Mouse (Mus musculus) E14TG2a.4 (cell line): ENCODE measurements around the gene Iqch.

Source experiments
- CTCF ChIP-seq: conservative IDR thresholded peaks from 2 replicates; pipeline ENCODE4 v1.5.1; 2014; ENCODE audit warnings: low read length
- POU5F1 ChIP-seq: IDR thresholded peaks from 2 replicates; pipeline ENCODE4 v1.6.1; 2014; ENCODE audit warnings: low read length, borderline replicate concordance

DNA sequence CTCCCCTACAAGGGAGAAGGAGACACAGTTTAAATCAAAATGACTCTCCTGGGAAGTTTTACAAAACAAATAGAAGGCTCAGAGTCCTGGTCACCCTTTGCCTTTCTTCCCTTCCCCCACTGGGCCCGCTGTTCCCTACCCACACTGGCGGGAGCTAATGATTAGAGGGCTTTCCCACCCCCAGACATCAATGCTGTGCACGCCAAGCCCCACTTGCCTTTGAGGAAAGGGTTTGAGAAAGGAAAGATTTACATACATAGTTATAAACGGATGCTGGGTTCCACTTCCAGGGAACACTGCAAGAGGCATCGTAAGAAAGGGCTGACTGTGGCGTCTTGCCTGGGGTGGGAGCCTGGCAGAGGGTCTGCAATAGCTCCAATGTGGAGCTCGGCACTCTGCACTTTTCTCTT, 67.9 kb downstream of the Iqch start:
- TF ChIP-seq CTCF (no peak), POU5F1 (no peak)
